Mouse (Mus musculus): ENCODE data around the gene Ryr2.

Gene Ryr2

GRCm38 (mm10) chr13:12037241-12037640, 69.5 kb downstream of the Ryr2 start:
- DNase-seq (ENCODE audit: low spot score in 2 of 2) = no peak

GRCm38 (mm10) chr13:12036834-12037233, 69.9 kb downstream of the Ryr2 start:
- no peak for DNase-seq (ENCODE audit: low spot score in 2 of 2)

- no peak for DNase-seq (ENCODE audit: low spot score in 2 of 2)
Observed at GRCm38 (mm10) chr13:12033914-12034313, 72.8 kb downstream of the Ryr2 start.

- DNase-seq (ENCODE audit: low spot score in 2 of 2) = no peak
Observed at GRCm38 (mm10) chr13:12033272-12033671, 73.5 kb downstream of the Ryr2 start.

- DNase-seq (ENCODE audit: low spot score in 2 of 2) = no peak
Observed at GRCm38 (mm10) chr13:12029841-12030240, 76.9 kb downstream of the Ryr2 start.

GRCm38 (mm10) chr13:12029326-12029725, 77.4 kb downstream of the Ryr2 start:
- DNase-seq (ENCODE audit: low spot score in 2 of 2) = no peak

GRCm38 (mm10) chr13:12018046-12018445, 88.7 kb downstream of the Ryr2 start:
- DNase-seq (ENCODE audit: low spot score in 2 of 2) = no peak

GRCm38 (mm10) chr13:12013986-12014385, 92.8 kb downstream of the Ryr2 start:
- DNase-seq (ENCODE audit: low spot score in 2 of 2) = peak; percentile 75 to 86

- DNase-seq (ENCODE audit: low spot score in 2 of 2) = no peak
Observed at GRCm38 (mm10) chr13:12008995-12009689, 97.6 kb downstream of the Ryr2 start.

- no peak for DNase-seq (ENCODE audit: low spot score in 2 of 2)
Observed at GRCm38 (mm10) chr13:12007579-12007978, 99.2 kb downstream of the Ryr2 start.

GRCm38 (mm10) chr13:12001891-12002294, 104.9 kb downstream of the Ryr2 start:
- peak in 1 of 2 experiments; percentile 35 for DNase-seq (ENCODE audit: low spot score in 2 of 2)

- no peak for DNase-seq (ENCODE audit: low spot score in 2 of 2)
Observed at GRCm38 (mm10) chr13:11999851-12000250, 106.9 kb downstream of the Ryr2 start.

GRCm38 (mm10) chr13:11997366-11997765, 109.4 kb downstream of the Ryr2 start:
- DNase-seq (ENCODE audit: low spot score in 2 of 2) = no peak

- DNase-seq (ENCODE audit: low spot score in 2 of 2) = no peak
Observed at GRCm38 (mm10) chr13:11987556-11987955, 119.2 kb downstream of the Ryr2 start.

- DNase-seq (ENCODE audit: low spot score in 2 of 2) = no peak
Observed at GRCm38 (mm10) chr13:11985056-11985455, 121.7 kb downstream of the Ryr2 start.

GRCm38 (mm10) chr13:11978997-11979396, 127.7 kb downstream of the Ryr2 start:
- no peak for DNase-seq (ENCODE audit: low spot score in 2 of 2)

- no peak for DNase-seq (ENCODE audit: low spot score in 2 of 2)
Observed at GRCm38 (mm10) chr13:11978359-11978758, 128.4 kb downstream of the Ryr2 start.

- DNase-seq (ENCODE audit: low spot score in 2 of 2) = no peak
Observed at GRCm38 (mm10) chr13:11977606-11978005, 129.1 kb downstream of the Ryr2 start.

GRCm38 (mm10) chr13:11964391-11964790, 142.4 kb downstream of the Ryr2 start:
- no peak for DNase-seq (ENCODE audit: low spot score in 2 of 2)

- DNase-seq (ENCODE audit: low spot score in 2 of 2) = no peak
Observed at GRCm38 (mm10) chr13:11959488-11960174, 147.1 kb downstream of the Ryr2 start.

- no peak for DNase-seq (ENCODE audit: low spot score in 2 of 2)
Observed at GRCm38 (mm10) chr13:11958854-11959253, 147.9 kb downstream of the Ryr2 start.

GRCm38 (mm10) chr13:11958271-11958670, 148.5 kb downstream of the Ryr2 start:
- no peak for DNase-seq (ENCODE audit: low spot score in 2 of 2)

- DNase-seq (ENCODE audit: low spot score in 2 of 2) = no peak
Observed at GRCm38 (mm10) chr13:11951951-11952350, 154.8 kb downstream of the Ryr2 start.

All from left cerebral cortex, adult 9 months (tissue).